ENCODE assay signal across 18 mouse cellular contexts in genomic region chr13:52521176-52521575, GRCm38 (mm10).
"Had no signal": no experiment of that assay in that cellular context is flagged by ENCODE, and none has a peak within 500 bp of the region (broad histone marks: within the 10 kb centered on the region; RNA-seq: fewer than 3 reads in every experiment).

No protein-coding gene starts in this region.

- H3K9ac ChIP-seq: kidney, embryonic 15.5 days; limb, embryonic 12.5 days; liver, embryonic 13.5 days; liver, postnatal 0 days; lung, embryonic 15.5 days; neural tube, embryonic 13.5 days had no signal

- H3K27ac ChIP-seq: kidney, embryonic 15.5 days; limb, embryonic 12.5 days; liver, embryonic 13.5 days; lung, embryonic 15.5 days; macrophage; neural tube, embryonic 13.5 days had no signal

- H3K4me1 ChIP-seq: limb, embryonic 12.5 days; liver, embryonic 13.5 days; lung, embryonic 15.5 days had no signal

- H3K4me3 ChIP-seq: kidney, embryonic 15.5 days; limb, embryonic 12.5 days; liver, embryonic 13.5 days; lung, embryonic 15.5 days; neural tube, embryonic 13.5 days had no signal

- H3K9me3 ChIP-seq: kidney, embryonic 15.5 days; limb, embryonic 12.5 days; liver, embryonic 13.5 days; lung, embryonic 15.5 days; neural tube, embryonic 13.5 days had no signal

- H3K36me3 ChIP-seq: kidney, embryonic 15.5 days; limb, embryonic 12.5 days; liver, embryonic 13.5 days; lung, embryonic 15.5 days; neural tube, embryonic 13.5 days had no signal

- ATAC-seq: liver, postnatal 0 days had no signal

- H3K4me2 ChIP-seq: kidney, embryonic 15.5 days; limb, embryonic 12.5 days; liver, embryonic 13.5 days; lung, embryonic 15.5 days; neural tube, embryonic 13.5 days had no signal

- DNase-seq: kidney, postnatal 14 days; layer of hippocampus, adult 9-11 months; layer of hippocampus, postnatal 36 days; liver; liver, embryonic 13.5 days; liver, postnatal 0 days; lung, postnatal 14 days; midbrain, embryonic 14.5 days; retina, postnatal 1 day; right cerebral cortex, postnatal 4 days; spleen, adult 18-20 months; thymus, adult 18-20 months; thymus, postnatal 14 days had no signal

- H3K27me3 ChIP-seq: kidney, embryonic 15.5 days; limb, embryonic 12.5 days; liver, embryonic 13.5 days; lung, embryonic 15.5 days; neural tube, embryonic 13.5 days had no signal
